Mouse (Mus musculus): ENCODE data around the gene Rab11b. TPM values are rescaled to one million over a fixed set of nuclear protein-coding genes. Genes with fewer than 3 reads are reported as not detected.

Gene Rab11b
- 470 and 487 TPM in 2 replicates for polyA plus RNA-seq (2012; rRNA removed)

DNA sequence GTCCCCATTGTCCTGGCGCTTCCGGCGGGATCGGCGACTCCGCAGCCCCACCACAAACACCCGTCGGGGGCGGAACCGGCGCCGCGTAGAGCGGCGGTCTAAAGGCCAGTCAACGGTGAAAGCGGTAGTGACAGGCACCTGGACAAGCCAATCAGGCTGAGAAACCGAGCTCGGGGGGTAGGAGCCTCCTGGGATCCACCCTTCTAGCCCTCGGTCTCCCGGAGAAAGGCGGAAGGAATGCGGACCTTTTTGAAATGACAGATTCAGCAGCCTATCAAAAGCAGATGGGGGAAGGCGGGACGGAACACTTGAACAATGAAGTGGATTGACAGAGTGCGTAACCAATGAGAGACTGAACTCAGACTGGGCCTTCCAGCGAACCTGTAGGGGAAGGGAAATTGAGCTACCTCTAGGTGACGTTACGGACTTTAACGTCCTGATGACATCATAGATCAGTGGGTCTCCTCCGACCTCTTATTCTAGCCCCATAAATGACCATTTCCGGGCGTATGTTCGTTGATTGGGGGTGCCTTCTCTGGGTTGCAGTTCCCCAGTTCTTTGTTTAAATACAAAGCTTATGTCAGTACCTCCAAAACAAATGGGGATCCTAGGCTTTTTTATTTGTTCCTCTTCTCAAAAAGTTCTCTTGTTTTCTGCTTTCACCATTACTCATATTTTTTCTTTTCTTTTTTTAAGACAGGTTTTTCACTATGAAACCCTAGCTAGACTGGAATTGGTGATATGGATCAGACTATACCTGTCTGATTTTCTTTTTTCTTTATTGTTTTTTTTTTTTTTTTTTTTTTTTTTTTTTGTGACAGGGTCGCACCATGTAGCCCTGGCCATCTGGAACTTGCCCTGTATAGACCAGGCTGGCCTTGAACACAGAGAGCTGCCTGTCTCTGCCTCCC lies at the start of gene Rab11b:
TSS of gene Rab11b (minus strand) at position 276 of the 911 bp plus-strand sequence.
- TF ChIP-seq CTCF (IDR thresholded peaks at IDR 0.05; ENCODE audit: extremely low read depth, insufficient read depth, low read length), result no peak
- no peak; the same call in 1 of the 2 replicates for TF ChIP-seq POLR2A (IDR thresholded peaks at IDR 0.05; ENCODE audit: extremely low read depth, insufficient read depth, low read length)
- Histone ChIP-seq H3K4me3 (ENCODE audit: insufficient read depth, low read length) (peak within 1 kb of the TSS; percentile 60), H3K4me1 (ENCODE audit: control insufficient read depth, insufficient read depth, low read length) (peaks cover 10% of the 10 kb centered on the region; the same call in 1 of the 2 replicates), H3K27ac (ENCODE audit: insufficient read depth, low read length) (peak within 1 kb of the TSS; percentile 97)

DNA sequence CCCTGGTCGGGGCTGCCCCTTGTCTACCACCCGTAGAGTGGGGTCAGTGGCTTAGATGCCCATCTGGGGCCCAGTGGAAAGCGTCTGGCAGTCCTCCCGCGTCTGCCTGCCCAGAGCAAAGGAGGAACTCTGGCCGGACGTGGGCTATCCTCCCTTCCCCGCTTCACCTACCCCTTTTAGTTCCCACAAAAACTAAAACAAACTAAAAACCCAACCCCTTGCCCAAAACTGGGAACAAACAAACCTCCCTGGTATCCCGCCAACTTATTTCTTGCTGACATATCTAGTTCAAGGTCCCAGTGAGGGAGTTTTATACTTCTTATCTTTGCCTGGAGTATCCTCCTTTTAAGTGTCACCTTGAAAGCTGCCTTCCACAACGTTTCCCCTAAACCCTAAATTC lies 47.9 kb upstream of the Rab11b start:
- Histone ChIP-seq H3K27ac (ENCODE audit: insufficient read depth, low read length) (no peak overlapping the region), H3K4me3 (ENCODE audit: insufficient read depth, low read length) (no peak overlapping the region), H3K4me1 (ENCODE audit: control insufficient read depth, insufficient read depth, low read length) (no peaks in the 10 kb centered on the region)
- TF ChIP-seq CTCF (IDR thresholded peaks at IDR 0.05; ENCODE audit: extremely low read depth, insufficient read depth, low read length) (no peak), POLR2A (IDR thresholded peaks at IDR 0.05; ENCODE audit: extremely low read depth, insufficient read depth, low read length) (no peak)

DNA sequence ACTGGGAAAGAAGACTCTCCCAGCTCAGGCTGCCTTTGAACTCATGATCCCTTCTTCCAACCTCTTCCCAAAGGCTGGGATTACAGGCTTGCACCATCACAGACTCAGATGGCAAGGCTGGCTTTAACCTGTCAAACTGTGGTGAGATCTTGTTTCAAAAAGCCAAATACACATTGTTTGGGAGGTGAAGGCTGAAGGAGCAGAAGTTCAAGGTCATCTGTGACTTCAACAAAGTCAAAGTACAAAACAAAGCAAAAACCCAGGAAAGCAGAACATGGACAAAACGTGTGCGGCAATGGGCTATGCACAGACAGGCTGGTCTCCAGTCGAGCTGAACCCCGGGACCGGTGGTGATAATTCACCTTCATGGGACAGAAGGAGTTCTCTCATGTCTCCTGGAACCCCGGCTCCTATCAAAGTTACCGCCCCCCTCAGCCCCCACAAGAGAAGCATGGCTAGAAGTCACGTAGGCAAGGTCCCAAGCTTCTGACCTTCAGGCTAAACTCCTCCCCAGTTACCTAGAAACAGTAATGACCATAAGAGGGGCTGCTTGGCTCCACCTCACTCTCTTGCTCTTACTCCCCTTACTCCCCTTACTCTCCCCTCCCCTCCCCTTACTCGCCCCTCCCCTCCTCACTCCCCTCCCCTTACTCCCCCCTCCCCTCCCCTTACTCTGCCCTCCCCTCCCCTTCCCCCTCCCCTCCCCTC lies 47.0 kb upstream of the Rab11b start:
- TF ChIP-seq POLR2A (IDR thresholded peaks at IDR 0.05; ENCODE audit: extremely low read depth, insufficient read depth, low read length), result no peak
- TF ChIP-seq CTCF (IDR thresholded peaks at IDR 0.05; ENCODE audit: extremely low read depth, insufficient read depth, low read length), result no peak

DNA sequence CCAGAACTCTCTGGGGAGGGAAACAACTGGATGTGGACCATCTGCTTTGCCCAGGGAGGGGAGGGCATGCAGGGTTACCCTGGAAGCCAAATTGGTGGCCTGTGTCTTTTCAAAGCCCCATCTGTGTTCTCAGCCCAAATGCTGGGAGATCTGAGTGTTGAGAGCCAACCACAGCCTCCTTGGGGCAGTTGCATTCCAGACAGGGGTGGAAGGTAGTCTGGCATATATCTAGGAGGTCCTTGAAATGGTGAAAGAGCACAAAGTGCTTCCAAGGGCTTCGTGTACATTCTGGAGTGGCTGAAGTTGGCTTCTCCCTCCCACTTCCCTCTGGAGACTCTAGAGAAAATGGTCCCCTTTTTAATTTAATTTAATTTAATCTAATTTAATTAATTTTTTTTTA lies 44.4 kb upstream of the Rab11b start:
- no peaks in the 10 kb centered on the region for H3K4me1 ChIP-seq (ENCODE audit: control insufficient read depth, insufficient read depth, low read length)
- no peak for TF ChIP-seq CTCF (IDR thresholded peaks at IDR 0.05; ENCODE audit: extremely low read depth, insufficient read depth, low read length)
- TF ChIP-seq POLR2A (IDR thresholded peaks at IDR 0.05; ENCODE audit: extremely low read depth, insufficient read depth, low read length), result no peak
- H3K27ac ChIP-seq (ENCODE audit: insufficient read depth, low read length), result no peak overlapping the region
- no peak overlapping the region for H3K4me3 ChIP-seq (ENCODE audit: insufficient read depth, low read length)

More for the DNA sequence above, 47.0 kb upstream of the Rab11b start:
- Histone ChIP-seq H3K4me1 (ENCODE audit: control insufficient read depth, insufficient read depth, low read length) (no peaks in the 10 kb centered on the region), H3K27ac (ENCODE audit: insufficient read depth, low read length) (no peak overlapping the region), H3K4me3 (ENCODE audit: insufficient read depth, low read length) (no peak overlapping the region)

DNA sequence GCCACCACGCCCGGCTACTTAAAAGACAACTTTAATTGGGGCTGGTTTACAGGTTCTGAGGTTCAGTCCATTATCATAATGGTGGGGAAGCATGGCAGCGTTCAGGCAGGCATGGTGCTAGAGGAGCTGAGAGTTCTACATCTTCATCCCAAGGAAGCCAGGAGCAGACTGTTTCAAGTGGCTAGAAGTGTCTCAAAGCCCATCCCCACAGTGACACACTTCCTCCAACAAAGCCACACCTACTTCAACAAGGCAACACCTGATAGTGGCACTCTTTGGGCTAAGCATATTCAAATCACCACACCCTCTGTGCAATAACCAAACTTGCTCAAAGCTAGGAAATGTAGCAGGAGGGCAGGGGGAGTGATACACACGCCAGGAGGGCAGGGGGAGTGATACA lies 43.9 kb upstream of the Rab11b start:
- Histone ChIP-seq H3K4me1 (ENCODE audit: control insufficient read depth, insufficient read depth, low read length) (no peaks in the 10 kb centered on the region), H3K4me3 (ENCODE audit: insufficient read depth, low read length) (no peak overlapping the region), H3K27ac (ENCODE audit: insufficient read depth, low read length) (no peak overlapping the region)
- TF ChIP-seq CTCF (IDR thresholded peaks at IDR 0.05; ENCODE audit: extremely low read depth, insufficient read depth, low read length) (no peak), POLR2A (IDR thresholded peaks at IDR 0.05; ENCODE audit: extremely low read depth, insufficient read depth, low read length) (no peak)

DNA sequence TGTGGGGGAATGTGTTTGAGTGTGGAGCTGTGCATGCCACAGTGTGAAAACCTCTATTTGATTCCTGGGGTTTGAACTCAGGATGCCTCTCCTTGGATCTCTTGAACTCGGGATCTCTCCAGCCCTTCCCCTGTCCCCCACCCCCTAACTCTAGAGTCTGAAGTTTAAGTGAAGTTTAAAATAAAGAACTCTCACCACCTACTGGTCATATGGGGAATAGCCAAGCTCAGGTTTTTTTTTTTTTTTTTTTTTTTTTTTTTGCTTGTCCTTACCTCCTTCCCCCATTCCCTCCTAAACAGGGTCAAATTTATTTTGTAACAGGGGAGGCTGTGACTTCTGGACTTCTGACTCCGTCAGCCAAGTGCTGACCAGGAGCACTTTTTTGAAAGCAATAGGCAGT lies 41.9 kb upstream of the Rab11b start:
- Histone ChIP-seq H3K4me1 (ENCODE audit: control insufficient read depth, insufficient read depth, low read length) (no peaks in the 10 kb centered on the region), H3K27ac (ENCODE audit: insufficient read depth, low read length) (no peak overlapping the region), H3K4me3 (ENCODE audit: insufficient read depth, low read length) (no peak overlapping the region)
- TF ChIP-seq POLR2A (IDR thresholded peaks at IDR 0.05; ENCODE audit: extremely low read depth, insufficient read depth, low read length), result no peak

DNA sequence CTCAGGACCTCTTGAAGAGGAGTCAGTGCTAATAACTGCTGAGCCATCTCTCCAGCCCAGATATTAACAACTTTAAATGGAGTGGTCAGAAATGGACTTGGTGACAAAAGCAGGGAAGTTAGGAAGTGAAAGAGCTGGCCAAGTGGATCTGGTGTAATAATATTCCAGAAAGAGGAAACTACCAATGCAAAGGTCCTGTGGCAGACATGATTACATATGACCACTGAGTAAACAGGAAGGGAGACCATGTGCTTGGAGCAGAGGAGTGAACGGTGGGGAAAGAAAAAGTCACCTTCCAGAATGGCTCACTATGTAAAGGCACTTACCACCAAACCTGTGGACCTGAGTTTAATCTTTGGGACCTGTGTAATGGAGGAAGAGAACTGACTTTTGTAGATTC lies 38.9 kb upstream of the Rab11b start:
- no peak overlapping the region for H3K4me3 ChIP-seq (ENCODE audit: insufficient read depth, low read length)
- TF ChIP-seq POLR2A (IDR thresholded peaks at IDR 0.05; ENCODE audit: extremely low read depth, insufficient read depth, low read length) (no peak), CTCF (IDR thresholded peaks at IDR 0.05; ENCODE audit: extremely low read depth, insufficient read depth, low read length) (no peak)
- H3K4me1 ChIP-seq (ENCODE audit: control insufficient read depth, insufficient read depth, low read length), result no peaks in the 10 kb centered on the region
- H3K27ac ChIP-seq (ENCODE audit: insufficient read depth, low read length), result no peak overlapping the region

DNA sequence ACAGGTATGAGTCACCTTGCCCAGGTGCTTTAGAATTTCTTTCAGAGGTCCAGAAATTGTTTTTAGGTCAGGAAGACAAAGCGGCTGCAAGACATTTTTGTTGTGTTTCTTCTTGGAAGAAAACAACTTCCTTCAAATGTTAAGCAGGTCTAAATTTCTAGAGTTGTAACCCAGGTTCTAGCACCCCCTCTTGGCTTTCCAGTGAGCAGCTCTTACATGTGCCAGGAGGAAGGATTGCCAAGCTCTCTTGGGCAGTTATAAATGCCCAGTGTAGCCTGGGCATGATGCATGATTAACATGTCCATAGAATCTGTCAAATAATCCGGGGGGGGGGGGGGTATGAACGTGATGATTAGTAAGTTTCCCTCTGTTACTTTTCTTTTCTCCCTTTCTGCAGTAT lies 38.0 kb upstream of the Rab11b start:
- Histone ChIP-seq H3K27ac (ENCODE audit: insufficient read depth, low read length) (no peak overlapping the region), H3K4me3 (ENCODE audit: insufficient read depth, low read length) (no peak overlapping the region), H3K4me1 (ENCODE audit: control insufficient read depth, insufficient read depth, low read length) (no peaks in the 10 kb centered on the region)
- TF ChIP-seq CTCF (IDR thresholded peaks at IDR 0.05; ENCODE audit: extremely low read depth, insufficient read depth, low read length), result 0 out of 2 replicates have a peak, but pooled peaks have one; percentile 21
- TF ChIP-seq POLR2A (IDR thresholded peaks at IDR 0.05; ENCODE audit: extremely low read depth, insufficient read depth, low read length), result no peak

DNA sequence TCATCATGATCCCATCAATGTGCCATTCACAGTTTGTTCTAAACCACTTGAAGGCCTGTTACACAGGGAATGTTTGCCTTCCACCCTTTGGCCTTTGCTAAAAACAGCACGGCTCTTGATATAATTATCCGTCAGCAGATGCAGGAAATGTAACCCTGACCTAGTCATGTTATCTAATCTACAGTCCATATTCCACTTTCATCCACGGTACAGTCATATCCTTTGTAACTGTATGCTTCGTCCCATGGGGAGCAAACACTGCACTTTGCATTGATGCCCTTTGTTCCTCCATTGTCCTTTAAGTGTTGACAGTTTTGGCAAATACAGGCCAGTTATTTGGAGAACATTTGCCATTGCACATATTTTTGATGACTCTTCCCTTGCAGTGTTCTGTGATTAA lies 28.4 kb upstream of the Rab11b start:
- H3K27ac ChIP-seq (ENCODE audit: insufficient read depth, low read length), result no peak overlapping the region
- no peak overlapping the region for H3K4me3 ChIP-seq (ENCODE audit: insufficient read depth, low read length)
- no peaks in the 10 kb centered on the region for H3K4me1 ChIP-seq (ENCODE audit: control insufficient read depth, insufficient read depth, low read length)
- TF ChIP-seq POLR2A (IDR thresholded peaks at IDR 0.05; ENCODE audit: extremely low read depth, insufficient read depth, low read length), result no peak
- TF ChIP-seq CTCF (IDR thresholded peaks at IDR 0.05; ENCODE audit: extremely low read depth, insufficient read depth, low read length), result no peak

Data from cortical plate, adult 2 months (tissue).